Mouse (Mus musculus): ENCODE data around the gene Smg1. TPM values are rescaled to one million over a fixed set of nuclear protein-coding genes. Genes with fewer than 3 reads are reported as not detected.

The Smg1 gene
- polyA plus RNA-seq, 1 experiment from 2014 or later, result 21.8 TPM

DNA sequence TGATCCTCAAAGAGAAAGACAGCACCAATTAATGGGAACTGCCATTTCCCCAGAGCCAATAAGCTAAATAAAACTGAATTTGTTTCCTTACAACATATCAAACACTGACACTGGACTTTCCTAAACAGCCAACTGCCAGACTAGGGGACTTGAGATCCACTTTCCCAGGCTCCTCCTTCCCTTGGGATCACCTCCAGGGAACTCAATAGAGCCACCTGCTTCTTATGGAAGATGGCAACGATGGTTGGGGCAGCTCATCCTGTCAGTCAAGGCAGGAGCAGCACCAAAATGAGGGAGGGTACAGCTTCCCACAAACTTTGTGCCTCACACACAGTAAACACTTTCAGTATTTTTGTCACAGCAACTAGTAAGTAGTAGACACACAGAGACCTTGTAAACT, 135.8 kb downstream of the Smg1 start:
- peaks cover 86% of the 10 kb centered on the region for H3K36me3 ChIP-seq
- 89% methylated on average over 1 of the region's 1 CpGs for WGBS

GRCm38 (mm10) chr7:118104458-118105052, 138.9 kb downstream of the Smg1 start:
- H3K36me3 ChIP-seq, result peaks cover 55% of the 10 kb centered on the region
- no peak overlapping the region for H3K27ac ChIP-seq
- H3K27me3 ChIP-seq (ENCODE audit: low read depth, poor library complexity, severe bottlenecking), result no peaks in the 10 kb centered on the region
- H3K4me3 ChIP-seq, result no peak overlapping the region
- no peak for DNase-seq (ENCODE audit: low spot score)
- H3K4me1 ChIP-seq, result peaks cover 5% of the 10 kb centered on the region
- 82% methylated on average over 5 of the region's 5 CpGs for WGBS
- no peaks in the 10 kb centered on the region for H3K9me3 ChIP-seq (replicated peaks)

More for the DNA sequence above, 135.8 kb downstream of the Smg1 start:
- Histone ChIP-seq H3K4me1 (peaks cover 20% of the 10 kb centered on the region), H3K27me3 (ENCODE audit: low read depth, poor library complexity, severe bottlenecking) (no peaks in the 10 kb centered on the region), H3K4me3 (no peak overlapping the region), H3K27ac (no peak overlapping the region), H3K9me3 (replicated peaks) (no peaks in the 10 kb centered on the region)
- DNase-seq (ENCODE audit: low spot score), result no peak

DNA sequence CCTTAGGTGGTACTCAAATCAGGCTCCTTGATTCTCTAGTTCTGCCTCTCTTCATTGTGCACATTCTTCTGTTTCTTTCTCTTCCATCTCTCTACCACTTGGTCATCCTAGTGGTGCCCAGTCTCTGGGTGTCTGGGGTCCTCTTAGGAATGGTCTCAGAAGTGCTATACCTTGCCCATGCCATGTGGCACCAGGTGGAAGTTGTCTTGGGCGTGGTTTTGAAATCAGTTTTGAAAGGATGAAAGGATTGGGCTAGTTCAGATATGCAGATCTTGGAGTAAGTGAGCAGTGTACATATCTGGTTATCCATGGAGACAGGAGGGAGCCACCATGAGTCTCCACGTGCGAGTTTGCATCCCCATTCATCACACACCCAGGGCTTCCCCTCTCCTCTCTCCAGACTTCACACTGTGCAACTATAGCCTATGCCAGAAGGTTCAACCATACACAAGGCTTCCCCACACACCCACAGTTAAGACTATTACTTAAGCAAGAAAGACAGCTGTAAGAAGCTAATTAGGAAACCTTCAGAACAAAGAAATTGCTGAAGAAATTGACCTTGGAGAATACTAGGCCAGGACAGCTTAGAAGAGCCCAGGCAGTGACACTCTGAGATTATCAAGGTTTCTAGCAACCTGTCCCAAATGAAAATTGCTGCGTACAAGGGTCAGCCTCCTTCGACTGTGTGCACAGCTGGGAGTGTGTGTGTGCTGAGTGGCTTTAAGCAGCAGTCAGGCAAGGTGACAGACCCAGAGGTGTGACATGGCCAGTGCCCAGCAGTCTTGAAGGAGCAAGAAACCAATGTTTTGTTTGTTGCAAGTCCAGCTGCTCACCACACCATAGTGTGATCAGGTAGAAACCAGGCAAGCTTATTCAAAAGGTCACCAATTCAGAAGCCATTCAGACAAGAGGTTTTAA, 139.7 kb downstream of the Smg1 start:
- H3K4me3 ChIP-seq, result no peak overlapping the region
- peak overlapping the region; percentile 27 for H3K27ac ChIP-seq
- H3K36me3 ChIP-seq, result peaks cover 47% of the 10 kb centered on the region
- H3K27me3 ChIP-seq (ENCODE audit: low read depth, poor library complexity, severe bottlenecking), result no peaks in the 10 kb centered on the region
- no peaks in the 10 kb centered on the region for H3K9me3 ChIP-seq (replicated peaks)
- DNase-seq (ENCODE audit: low spot score), result no peak
- H3K4me1 ChIP-seq, result peaks cover 5% of the 10 kb centered on the region
- 46% methylated on average over 5 of the region's 5 CpGs for WGBS

GRCm38 (mm10) chr7:118102678-118103461, 140.6 kb downstream of the Smg1 start:
- DNase-seq (ENCODE audit: low spot score), result peak; percentile 39

DNA sequence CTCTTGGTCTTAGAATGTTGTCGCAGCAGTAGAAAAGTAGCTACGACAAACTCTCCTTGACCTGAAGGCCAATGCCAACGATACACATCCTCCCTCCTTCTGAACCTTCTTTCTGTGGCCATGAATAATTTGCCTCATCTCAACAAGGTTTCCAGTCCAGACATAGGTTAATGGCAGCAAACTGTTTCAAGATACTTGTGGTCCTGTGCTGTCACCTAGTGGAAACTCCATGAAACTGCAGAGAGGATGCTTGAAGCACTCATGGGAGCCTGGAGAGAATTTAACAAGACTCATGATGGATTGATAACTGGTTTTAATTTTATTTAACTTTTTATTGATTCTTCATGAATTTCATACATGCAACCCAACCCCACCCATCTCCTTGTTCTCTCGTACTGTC, 141.2 kb downstream of the Smg1 start:
- peak; percentile 48 for DNase-seq (ENCODE audit: low spot score)
- Histone ChIP-seq H3K27ac (no peak overlapping the region), H3K9me3 (replicated peaks) (no peaks in the 10 kb centered on the region), H3K4me1 (peaks cover 9% of the 10 kb centered on the region), H3K27me3 (ENCODE audit: low read depth, poor library complexity, severe bottlenecking) (no peaks in the 10 kb centered on the region), H3K36me3 (peaks cover 32% of the 10 kb centered on the region), H3K4me3 (no peak overlapping the region)
- WGBS, result 54% methylated on average over 4 of the region's 4 CpGs

More at GRCm38 (mm10) chr7:118102678-118103461, 140.6 kb downstream of the Smg1 start:
- Histone ChIP-seq H3K4me1 (peaks cover 7% of the 10 kb centered on the region), H3K27me3 (ENCODE audit: low read depth, poor library complexity, severe bottlenecking) (no peaks in the 10 kb centered on the region), H3K9me3 (replicated peaks) (no peaks in the 10 kb centered on the region), H3K36me3 (peaks cover 38% of the 10 kb centered on the region), H3K27ac (peak overlapping the region; percentile 27), H3K4me3 (no peak overlapping the region)
- WGBS, result 36% methylated on average over 4 of the region's 4 CpGs

DNA sequence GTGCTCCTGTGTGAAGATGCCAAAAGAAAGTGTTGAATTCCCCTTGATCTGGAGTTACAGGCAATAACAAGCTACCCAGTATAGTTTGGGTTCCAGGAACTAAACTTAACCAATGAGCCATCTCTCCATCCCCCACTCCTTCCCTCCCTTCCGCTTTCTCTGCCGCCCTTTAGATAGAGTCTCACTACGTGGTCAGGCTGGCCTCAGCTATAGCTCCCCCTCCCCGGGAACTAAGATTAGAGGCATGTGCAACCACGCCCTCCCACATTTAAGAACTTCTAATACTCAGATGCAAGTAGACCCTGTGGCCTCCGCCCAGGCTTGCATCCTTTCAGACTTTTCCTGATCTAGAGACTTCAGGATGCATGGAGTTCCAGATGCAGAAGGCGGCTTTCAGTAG, 145.9 kb downstream of the Smg1 start:
- H3K9me3 ChIP-seq (replicated peaks), result no peaks in the 10 kb centered on the region
- no peak overlapping the region for H3K27ac ChIP-seq
- 76% methylated on average over 7 of the region's 7 CpGs for WGBS
- H3K4me3 ChIP-seq, result no peak overlapping the region
- H3K4me1 ChIP-seq, result peaks cover 9% of the 10 kb centered on the region
- no peaks in the 10 kb centered on the region for H3K36me3 ChIP-seq
- no peak for DNase-seq (ENCODE audit: low spot score)
- H3K27me3 ChIP-seq (ENCODE audit: low read depth, poor library complexity, severe bottlenecking), result no peaks in the 10 kb centered on the region

Other genes with a start within 250 kb of the Smg1 start
- 688 and 731 TPM in 2 replicates for gene Rps15a, start 127.5 kb downstream of the Smg1 start, polyA plus RNA-seq (2016; fragmentation: Nextera tagmentation; extraction: Ambion mirVana)
- 375 and 392 TPM in 2 replicates for gene Arl6ip1, start 114.0 kb downstream of the Smg1 start, polyA plus RNA-seq (2016; fragmentation: Nextera tagmentation; extraction: Ambion mirVana)
- 1.2 and 1.3 TPM in 2 replicates for gene Syt17, start 204.6 kb upstream of the Smg1 start, polyA plus RNA-seq (2016; fragmentation: Nextera tagmentation; extraction: Ambion mirVana)
- 1.4 and 1.8 TPM in 2 replicates for gene Itpripl2, start 248.3 kb upstream of the Smg1 start, polyA plus RNA-seq (2016; fragmentation: Nextera tagmentation; extraction: Ambion mirVana)